Mouse (Mus musculus): ENCODE measurements around the gene Glp2r.

Glp2r gene

GRCm38 (mm10) chr11:67636905-67637586 lies 133.9 kb downstream of the Glp2r start:
- no peak for DNase-seq (ENCODE audit: low read depth)

GRCm38 (mm10) chr11:67636201-67636600 lies 134.8 kb downstream of the Glp2r start:
- DNase-seq (ENCODE audit: low read depth), result no peak

- no peak for DNase-seq (ENCODE audit: low read depth)
Measured at GRCm38 (mm10) chr11:67633620-67634229, 137.2 kb downstream of the Glp2r start.

GRCm38 (mm10) chr11:67632906-67633305 lies 138.0 kb downstream of the Glp2r start:
- DNase-seq (ENCODE audit: low read depth), result no peak

- DNase-seq (ENCODE audit: low read depth), result no peak
Measured at GRCm38 (mm10) chr11:67628522-67628921, 142.4 kb downstream of the Glp2r start.

- no peak for DNase-seq (ENCODE audit: low read depth)
Measured at GRCm38 (mm10) chr11:67627179-67627578, 143.8 kb downstream of the Glp2r start.

- DNase-seq (ENCODE audit: low read depth), result peak; percentile 81
Measured at GRCm38 (mm10) chr11:67622340-67622739, 148.6 kb downstream of the Glp2r start.

- peak; percentile 74 for DNase-seq (ENCODE audit: low read depth)
Measured at GRCm38 (mm10) chr11:67616557-67617239, 154.3 kb downstream of the Glp2r start.

- DNase-seq (ENCODE audit: low read depth), result no peak
Measured at GRCm38 (mm10) chr11:67612158-67612839, 158.7 kb downstream of the Glp2r start.
